Mouse (Mus musculus) monocyte, adult 5-6 weeks (primary cell): ENCODE measurements around the gene Gpr182. TPM values are rescaled to one million over a fixed set of nuclear protein-coding genes. Genes with fewer than 3 reads are reported as not detected.

Source experiments
- ATAC-seq: fragments of 153-309, 156-312 bp; replicated peaks from 2 replicates; pipeline ENCODE4 v1.8.0; 2017; ENCODE audit warnings: mild to moderate bottlenecking; ENCODE audit not compliant: low TSS enrichment, insufficient number of reproducible peaks, severe bottlenecking, poor library complexity, low FRiP score
- total RNA-seq: library from RNA; stranded (forward); fragments of 200-1000, 200-491, 200-594 nt; gene quantifications from 3 replicates; pipeline ENCODE4 v1.2.3, GENCODE M21; 2017

The Gpr182 gene
- total RNA-seq, 1 experiment from 2014 or later, result not detected

GRCm38 (mm10) chr10:127744661-127745060 is 6.9 kb downstream of the Gpr182 start:
- no peak for ATAC-seq

- ATAC-seq, result no peak
Observed at GRCm38 (mm10) chr10:127739661-127740161, 11.8 kb downstream of the Gpr182 start.

GRCm38 (mm10) chr10:127739083-127739660 is 12.4 kb downstream of the Gpr182 start, which contains the start of gene Zbtb39:
Gene Zbtb39 (plus strand): TSS chr10:127739538.
- ATAC-seq, result no peak

- ATAC-seq, result no peak
Observed at GRCm38 (mm10) chr10:127738151-127738882, 13.2 kb downstream of the Gpr182 start.

GRCm38 (mm10) chr10:127737552-127737951 is 14.0 kb downstream of the Gpr182 start:
- ATAC-seq, result no peak

GRCm38 (mm10) chr10:127736916-127737315 is 14.6 kb downstream of the Gpr182 start:
- ATAC-seq, result peak; percentile 63

- ATAC-seq, result 0 out of 2 replicates have a peak, but pooled peaks have one; percentile 2
Observed at GRCm38 (mm10) chr10:127736266-127736665, 15.3 kb downstream of the Gpr182 start.

- ATAC-seq, result no peak
Observed at GRCm38 (mm10) chr10:127734434-127734833, 17.1 kb downstream of the Gpr182 start.

GRCm38 (mm10) chr10:127731397-127731796 is 20.1 kb downstream of the Gpr182 start:
- peak; percentile 37; the same call in 1 of the 2 replicates for ATAC-seq

GRCm38 (mm10) chr10:127730933-127731310 is 20.6 kb downstream of the Gpr182 start:
- no peak for ATAC-seq

GRCm38 (mm10) chr10:127730285-127730932 is 21.1 kb downstream of the Gpr182 start:
- no peak for ATAC-seq

GRCm38 (mm10) chr10:127728437-127728836 is 23.1 kb downstream of the Gpr182 start:
- ATAC-seq, result no peak

GRCm38 (mm10) chr10:127725136-127725535 is 26.4 kb downstream of the Gpr182 start:
- ATAC-seq, result no peak

- ATAC-seq, result no peak
Observed at GRCm38 (mm10) chr10:127724178-127724577, 27.4 kb downstream of the Gpr182 start, which contains the start of gene Tac2. Gene Tac2 (plus strand): TSS chr10:127724478.

GRCm38 (mm10) chr10:127721671-127722418 is 29.7 kb downstream of the Gpr182 start:
- ATAC-seq, result no peak

GRCm38 (mm10) chr10:127712736-127713135 is 38.8 kb downstream of the Gpr182 start:
- no peak for ATAC-seq

- no peak for ATAC-seq
Observed at GRCm38 (mm10) chr10:127710331-127710730, 41.2 kb downstream of the Gpr182 start.

GRCm38 (mm10) chr10:127708850-127709370 is 42.6 kb downstream of the Gpr182 start:
- no peak for ATAC-seq

GRCm38 (mm10) chr10:127707721-127708120 is 43.8 kb downstream of the Gpr182 start:
- ATAC-seq, result no peak
